Mouse (Mus musculus) heart, postnatal 25 days (tissue): ENCODE measurements around the gene Rptor. TPM values are rescaled to one million over a fixed set of nuclear protein-coding genes. Genes with fewer than 3 reads are reported as not detected.
A peak's percentile ranks its signal among the peaks of the same experiment; 100 is the strongest.

Source experiments
- DNase-seq: peaks from one replicate; pipeline ENCODE4 v3.0.0; 2022; ENCODE audit warnings: low spot score
- intact Hi-C: fragments of 180-260 bp; cut with DNase I; formaldehyde crosslinking; loops from one replicate; pipeline ENCODE4 v1.15.1; 2025
- total RNA-seq, 2 experiments: library from RNA; stranded (reverse); gene quantifications; 2 replicates each; pipeline ENCODE4 v1.2.3; 2021

Rptor gene
- total RNA-seq, 2 experiments from 2014 or later = 32.5 to 34.4 TPM

DNA sequence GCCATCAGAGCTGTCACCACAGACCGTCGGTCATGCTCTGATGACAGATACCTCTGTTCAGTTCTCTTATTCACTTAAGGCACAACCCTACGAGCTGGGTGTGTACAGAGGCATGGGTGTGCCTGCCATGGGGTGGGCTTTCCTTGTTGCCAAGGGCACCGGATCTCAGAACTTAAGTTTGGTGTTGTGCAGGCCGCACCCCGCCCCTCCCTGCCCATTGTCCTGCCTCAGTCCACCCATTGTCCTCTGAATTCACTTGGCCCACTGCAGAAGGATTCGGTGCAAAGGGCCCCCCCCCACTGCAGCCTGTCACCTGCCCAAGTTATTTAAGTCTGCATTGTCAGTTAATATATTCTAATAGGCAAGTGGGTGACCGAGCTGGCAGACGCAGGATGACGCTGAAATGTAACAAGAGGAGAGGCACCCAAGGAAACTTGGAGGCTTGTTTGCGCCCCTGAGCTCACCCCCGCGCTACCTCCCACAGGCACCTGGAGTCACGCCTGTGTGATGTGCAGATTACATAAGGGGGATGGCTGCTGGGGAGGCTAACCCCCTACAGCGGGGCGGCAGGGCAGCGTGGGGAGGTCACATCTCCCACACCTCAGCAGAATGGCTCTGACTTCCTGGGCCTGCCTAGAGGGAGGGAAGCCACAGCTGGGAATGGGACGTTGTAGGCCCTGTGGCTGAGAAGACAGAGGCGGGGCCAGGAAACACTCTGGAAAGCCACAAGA lies 335.2 kb downstream of the Rptor start:
- DNase-seq = no peak
- intact Hi-C loops = no loop called here

DNA sequence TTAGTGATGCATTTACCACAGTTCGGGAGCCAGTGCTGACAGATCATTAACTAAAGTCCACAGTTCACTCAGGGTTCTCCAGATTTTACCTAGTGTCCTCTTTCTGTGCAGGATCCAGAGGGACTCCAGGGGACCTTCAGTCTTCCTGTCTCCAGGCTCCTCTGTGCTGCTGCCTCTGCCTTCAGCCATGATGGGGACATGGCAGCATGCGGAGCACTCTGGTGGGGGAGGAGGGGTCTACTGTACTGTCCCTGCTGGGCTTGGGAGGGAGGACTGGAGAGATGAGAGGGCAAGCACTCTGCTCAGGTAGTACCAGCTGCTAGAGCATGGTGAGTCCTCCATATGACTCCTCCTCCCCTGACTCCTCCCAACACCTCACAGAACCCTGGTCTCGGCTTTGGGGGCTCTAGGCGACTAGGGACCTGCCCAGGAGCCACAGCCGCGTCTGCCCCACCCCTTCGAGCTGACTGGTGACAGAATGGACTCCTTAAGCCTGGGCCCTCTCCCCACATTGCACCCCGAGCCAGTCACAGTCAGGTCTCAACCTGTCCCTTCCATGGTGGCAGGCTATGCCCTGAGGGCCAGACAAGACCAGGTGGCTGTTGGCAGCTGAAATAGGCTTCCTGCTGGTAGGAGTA lies 336.5 kb downstream of the Rptor start:
- intact Hi-C loops = no loop called here
- no peak for DNase-seq

DNA sequence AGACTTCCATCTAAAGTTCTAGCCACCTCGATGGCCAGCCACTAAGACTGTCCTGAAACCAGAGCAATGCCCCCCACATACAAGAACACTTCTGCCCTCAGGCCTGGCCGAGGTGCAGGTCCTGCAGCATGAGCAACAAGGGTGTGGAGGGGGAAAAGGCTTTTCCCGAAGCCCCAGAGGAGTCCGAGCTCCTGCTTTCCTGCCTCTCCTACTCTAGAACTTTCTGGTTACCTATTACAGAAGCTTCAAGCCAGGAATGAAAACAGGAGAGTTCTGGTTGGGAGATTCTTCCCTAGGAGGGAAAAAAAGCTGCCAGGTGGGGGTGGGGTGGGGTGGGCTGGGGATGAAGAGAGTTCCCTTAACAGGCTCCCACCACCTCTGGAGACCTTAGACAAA lies 337.0 kb downstream of the Rptor start:
- intact Hi-C loops = loop anchor here (10.0 kb wide), 1 partner anchor 145 kb away; the partner anchor contains the start of gene Cep131

DNA sequence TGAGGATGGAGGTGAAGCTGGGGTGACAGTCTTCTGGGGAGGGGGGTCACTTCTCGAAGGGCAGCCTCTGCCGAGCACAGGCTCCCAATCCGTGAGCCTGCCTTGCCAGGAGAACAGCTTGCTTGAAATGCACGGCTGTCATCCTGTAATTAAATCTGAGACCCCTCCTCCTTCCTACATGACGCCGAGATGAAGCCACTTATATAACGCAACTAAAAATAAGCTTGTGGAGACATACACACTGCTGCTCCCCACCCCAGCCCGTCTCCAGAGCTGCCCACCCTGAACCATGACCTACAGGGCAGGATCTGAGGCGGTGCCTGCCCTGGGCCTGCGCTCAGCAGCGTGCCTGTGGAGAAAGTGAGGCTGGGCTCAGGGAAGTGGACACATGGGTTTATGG lies 337.4 kb downstream of the Rptor start:
- no peak for DNase-seq
- intact Hi-C loops = loop anchor here (10.0 kb wide), 1 partner anchor 145 kb away; the partner anchor contains the start of gene Cep131

More for the DNA sequence above, 337.0 kb downstream of the Rptor start:
- no peak for DNase-seq

DNA sequence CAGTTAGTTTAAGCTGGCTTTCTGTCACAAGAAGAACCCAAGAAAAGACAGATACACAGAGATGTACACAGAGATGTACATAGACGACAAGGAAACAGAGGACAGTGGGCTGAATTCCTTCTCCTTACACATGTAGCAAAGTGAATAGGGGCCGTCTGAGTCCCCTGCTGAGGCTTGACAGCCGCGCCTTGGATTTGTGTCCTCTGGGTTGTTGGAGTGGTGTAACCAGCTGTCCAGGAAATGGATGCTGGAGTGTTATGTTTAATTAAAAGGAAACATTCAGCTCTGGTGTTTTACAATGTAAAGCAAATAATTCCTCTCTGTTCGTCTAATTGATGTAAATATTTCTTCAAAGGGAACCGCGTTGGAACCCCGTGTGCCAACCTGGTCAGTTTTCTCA lies 339.1 kb downstream of the Rptor start:
- DNase-seq = no peak
- intact Hi-C loops = loop anchor here (10.0 kb wide), 1 partner anchor 143 kb away; the partner anchor contains the start of gene Cep131

DNA sequence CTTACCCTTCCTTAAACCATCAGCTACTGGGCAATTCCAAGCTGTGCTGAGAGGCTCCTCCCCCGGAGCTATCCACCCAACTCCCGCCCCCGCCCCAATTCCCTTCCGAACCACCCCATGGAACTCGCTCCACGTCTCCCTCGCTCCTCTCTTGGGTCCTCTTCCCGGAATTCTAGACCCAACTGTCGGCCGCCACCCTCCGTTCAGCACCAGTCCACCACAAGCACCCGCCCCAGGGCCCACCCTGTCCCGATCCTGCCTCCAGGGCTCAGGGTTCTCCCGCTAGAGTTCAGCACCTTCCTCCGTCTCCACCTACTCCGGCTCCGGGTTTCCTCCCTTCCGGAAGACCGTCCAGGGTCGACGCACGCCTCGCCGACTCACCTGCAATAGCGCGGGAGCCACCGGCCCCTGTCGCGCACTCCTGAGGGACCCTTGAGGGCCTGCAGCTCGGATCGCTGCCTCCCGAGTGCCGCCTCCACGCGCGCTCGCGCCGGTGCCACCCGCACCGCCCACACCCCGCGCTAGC lies 339.6 kb downstream of the Rptor start:
- DNase-seq = no peak
- intact Hi-C loops = loop anchor here (10.0 kb wide), 1 partner anchor 143 kb away; the partner anchor contains the start of gene Cep131

DNA sequence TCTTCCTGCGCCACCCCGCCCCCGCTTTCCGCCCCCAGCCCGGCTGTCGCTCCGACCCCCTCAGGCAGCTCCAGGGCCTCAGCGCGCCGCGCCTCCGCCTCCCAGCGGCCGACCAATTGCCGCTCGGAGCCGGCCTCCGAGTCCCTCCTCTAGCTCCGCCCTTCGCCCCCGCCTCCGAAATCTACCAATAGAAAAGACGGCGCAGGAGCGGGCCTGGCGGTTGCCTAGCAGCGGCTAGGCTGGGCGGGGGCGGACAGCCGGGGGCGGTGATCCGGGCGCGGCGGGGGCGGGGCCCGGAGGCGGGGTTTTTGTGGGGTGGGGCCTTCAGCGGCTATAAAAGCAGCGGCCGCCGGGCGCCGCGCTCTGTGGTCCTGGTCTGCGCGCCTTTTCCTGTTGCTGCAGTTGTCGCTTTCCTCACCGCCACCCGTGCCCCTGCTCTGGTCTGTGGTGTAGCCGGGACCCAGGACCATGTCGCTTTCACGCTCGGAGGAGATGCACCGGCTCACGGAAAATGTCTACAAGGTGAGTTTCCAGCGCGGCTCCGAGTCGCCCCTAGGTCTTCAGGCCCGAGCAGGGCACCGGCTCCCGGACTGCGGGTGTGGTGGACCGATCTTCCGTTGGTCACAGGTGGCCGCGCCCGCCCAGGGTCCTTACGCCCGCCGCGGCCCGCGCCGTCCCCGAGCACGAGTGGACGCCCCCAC lies 340.2 kb downstream of the Rptor start, which contains the start of gene Baiap2:
TSS of gene Baiap2 (plus strand) at position 37 of the 701 bp plus-strand sequence.
- intact Hi-C loops = loop anchor here (10.0 kb wide), 1 partner anchor 142 kb away; the partner anchor contains the start of gene Cep131
- peak; percentile 96 for DNase-seq

DNA sequence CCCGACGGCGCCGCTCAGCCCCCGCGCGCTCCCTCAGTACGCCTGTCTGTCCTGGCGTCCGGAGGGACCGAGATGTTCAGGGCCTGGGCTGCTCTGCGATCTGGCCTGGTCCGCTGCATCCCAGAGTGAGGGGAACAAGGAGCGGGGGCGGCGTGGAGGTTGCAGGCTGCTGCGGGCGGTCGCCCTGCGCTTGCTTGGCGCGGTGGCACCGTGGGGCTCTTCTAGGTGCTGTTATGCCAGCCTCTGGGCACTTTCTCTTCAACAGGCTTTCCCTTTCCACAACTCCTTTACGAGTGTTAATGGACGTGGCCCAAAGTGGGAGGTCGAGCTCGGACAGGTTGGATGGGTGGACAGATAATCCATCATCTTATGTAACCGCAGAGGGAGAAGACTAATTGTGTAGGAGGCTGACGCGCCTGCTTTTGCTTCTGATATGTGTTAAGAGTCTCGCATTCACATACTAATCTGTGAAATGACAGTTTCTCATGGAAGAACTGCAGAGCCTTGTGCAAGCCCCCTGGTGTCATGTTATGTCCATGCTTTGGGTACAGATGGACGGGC lies 340.8 kb downstream of the Rptor start:
- intact Hi-C loops = loop anchor here (10.0 kb wide), 1 partner anchor 141 kb away; the partner anchor contains the start of gene Cep131

DNA sequence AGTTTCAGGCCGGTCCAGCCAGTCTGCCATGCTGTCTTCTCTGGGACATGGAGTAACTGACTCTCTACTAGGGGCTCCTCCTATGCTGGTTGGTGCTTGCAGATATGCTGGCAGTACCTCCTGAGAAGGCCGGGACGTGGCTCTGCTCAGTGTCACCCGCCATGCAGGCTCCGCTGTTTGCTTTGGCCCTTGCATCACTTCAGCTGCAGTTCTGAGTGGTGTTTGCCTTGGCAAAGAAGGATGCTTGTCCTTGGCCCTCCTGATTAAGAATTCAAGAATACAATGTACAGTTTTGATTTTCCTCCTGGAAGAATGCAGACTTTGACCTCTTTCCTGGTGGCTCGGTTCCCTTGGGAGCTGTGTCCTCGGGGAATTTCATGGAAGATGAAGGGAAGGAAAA lies 342.6 kb downstream of the Rptor start:
- DNase-seq = peak; percentile 67
- intact Hi-C loops = loop anchor here (10.0 kb wide), 1 partner anchor 139 kb away; the partner anchor contains the start of gene Cep131

More for the DNA sequence above, 340.8 kb downstream of the Rptor start:
- no peak for DNase-seq

DNA sequence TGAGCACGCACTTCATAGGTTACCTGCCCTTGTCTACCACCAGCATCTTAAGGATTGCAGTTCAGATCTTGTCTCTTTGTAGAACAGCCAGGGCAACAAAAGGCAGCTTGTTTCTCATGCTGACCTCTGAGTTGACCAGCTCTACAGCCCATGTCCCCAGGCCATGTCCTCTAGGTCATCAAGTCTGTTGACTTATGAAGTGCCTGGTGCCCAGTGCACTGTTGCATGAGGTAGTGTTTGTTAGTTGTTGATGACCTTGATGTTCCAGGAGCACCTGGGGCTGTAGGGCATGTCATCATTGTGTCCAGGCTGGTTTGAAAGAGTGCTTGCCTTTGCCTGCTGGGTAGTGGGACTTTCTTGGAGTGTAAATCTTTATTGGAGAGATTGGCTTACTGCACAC lies 344.7 kb downstream of the Rptor start:
- DNase-seq = no peak

DNA sequence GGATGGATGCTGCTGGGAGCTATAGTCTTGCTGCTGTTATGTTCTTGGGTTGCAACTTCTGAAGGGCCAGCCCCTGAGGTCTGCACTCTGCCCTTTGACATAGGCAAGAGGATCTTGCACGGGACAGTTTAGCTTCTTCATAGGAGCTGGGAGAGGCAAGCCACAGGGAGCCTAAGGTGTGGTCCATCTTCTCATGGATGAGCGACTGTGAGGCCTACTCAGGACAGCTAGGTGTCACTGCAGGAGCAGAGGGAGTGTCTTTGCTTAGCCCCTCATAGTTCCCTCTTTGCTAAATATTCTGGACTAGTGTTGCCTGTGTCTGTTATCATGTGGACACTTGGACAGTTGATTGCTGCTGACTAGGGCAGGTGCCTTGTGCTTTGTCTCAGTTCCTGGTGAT lies 345.2 kb downstream of the Rptor start:
- intact Hi-C loops = loop anchor here (10.0 kb wide), 1 partner anchor 137 kb away; the partner anchor contains the start of gene Cep131
- DNase-seq = no peak

More for the DNA sequence above, 344.7 kb downstream of the Rptor start:
- intact Hi-C loops = loop anchor here (10.0 kb wide), 1 partner anchor 137 kb away; the partner anchor contains the start of gene Cep131

DNA sequence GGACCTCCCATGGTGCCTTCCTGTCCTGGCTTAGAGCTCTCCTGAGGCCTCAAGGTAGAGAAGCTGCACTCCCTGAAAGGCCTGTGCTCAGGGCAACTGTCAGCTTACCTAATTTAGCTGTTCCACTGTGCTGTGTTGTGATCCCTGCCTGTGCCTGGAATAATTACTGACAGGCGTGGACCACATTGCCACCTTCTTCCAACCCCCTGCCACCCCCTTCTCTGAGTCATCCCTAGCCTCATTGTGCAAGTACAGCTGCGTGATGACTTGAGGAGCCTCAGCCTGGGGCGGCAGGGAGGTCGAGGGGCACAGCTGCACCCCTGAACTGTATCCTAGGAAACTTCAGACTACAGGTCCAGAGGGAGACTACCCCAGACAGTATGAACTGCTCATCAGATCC lies 345.6 kb downstream of the Rptor start:
- intact Hi-C loops = loop anchor here (10.0 kb wide), 1 partner anchor 136 kb away; the partner anchor contains the start of gene Cep131
- DNase-seq = no peak

DNA sequence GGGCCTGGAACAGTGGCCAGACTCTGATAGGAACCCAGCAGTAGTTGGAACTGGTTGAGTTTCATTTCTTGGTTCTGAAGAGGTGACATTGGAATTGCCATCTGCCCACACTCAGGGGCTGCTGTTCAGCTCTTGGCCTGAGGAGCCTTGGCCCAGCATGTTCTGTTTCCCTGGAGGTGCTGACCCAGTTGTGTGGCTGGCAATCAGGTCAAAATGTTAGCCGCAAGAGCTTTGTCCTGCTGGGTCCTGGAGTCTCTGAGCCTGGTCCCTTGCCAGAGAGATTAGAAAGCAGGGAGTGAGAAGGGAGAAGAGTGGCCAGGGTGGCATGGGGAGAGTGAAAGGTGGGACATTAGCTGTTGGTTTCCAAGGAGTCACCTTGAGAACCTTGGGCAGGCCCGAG lies 346.1 kb downstream of the Rptor start:
- intact Hi-C loops = loop anchor here (10.0 kb wide), 1 partner anchor 136 kb away; the partner anchor contains the start of gene Cep131

More for the DNA sequence above, 346.1 kb downstream of the Rptor start:
- DNase-seq = no peak

Other genes starting within 250 kb of the Rptor start
- 1 to 10 TPM; 4.8 to 5.1 TPM for gene Sgsh, start 247.4 kb upstream of the Rptor start, total RNA-seq
- gene Slc26a11, start 247.3 kb upstream of the Rptor start, total RNA-seq = 1 to 10 TPM; 2.3 to 2.8 TPM
- gene Rnf213, start 209.8 kb upstream of the Rptor start, total RNA-seq = 10 to 100 TPM; 14.6 TPM
- 10 to 100 TPM in 1 of 2 experiments, 1 to 10 TPM in 1; 7.1 to 10.3 TPM for gene Endov, start 111.6 kb upstream of the Rptor start, total RNA-seq
- gene Nptx1, start 55.2 kb upstream of the Rptor start, total RNA-seq = under 1 TPM; 0.26 to 0.34 TPM